Mouse (Mus musculus) erythroid progenitor cell, adult 5-6 weeks (primary cell): ENCODE results near the gene Zfp764. TPM values are rescaled to one million over a fixed set of nuclear protein-coding genes. Genes with fewer than 3 reads are reported as not detected.
"Not testable (repeated sequence)": the region's sequence is repeated elsewhere in the genome, so short reads cannot be mapped to it uniquely, and the experiment has no call there.

Source experiments
- ATAC-seq: replicated peaks from 2 replicates; pipeline ENCODE4 v1.8.0; 2016; ENCODE audit warnings: moderate number of reproducible peaks, mild to moderate bottlenecking, moderate TSS enrichment, inconsistent platforms; ENCODE audit not compliant: poor library complexity, low FRiP score, severe bottlenecking
- total RNA-seq, 2 experiments: library from RNA; stranded (forward) in 1 of 2; stranded (reverse) in 1 of 2; fragments of 150-400 nt in 1 of 2; fragments of 186-747, 209-891 nt in 1 of 2; gene quantifications; 2 replicates each; pipeline versions ENCODE4 v1.2.3 to v1.2.4; 2015 to 2017; ENCODE audit warnings: low replicate concordance in 2 of 2

The Zfp764 gene
- total RNA-seq, 2 experiments from 2014 or later, result 1.4 TPM; not detected in 1

GRCm38 (mm10) chr7:127392251-127392824, 14.3 kb downstream of the Zfp764 start:
- ATAC-seq, result no peak

GRCm38 (mm10) chr7:127391538-127391937, 15.1 kb downstream of the Zfp764 start:
- no peak for ATAC-seq

DNA sequence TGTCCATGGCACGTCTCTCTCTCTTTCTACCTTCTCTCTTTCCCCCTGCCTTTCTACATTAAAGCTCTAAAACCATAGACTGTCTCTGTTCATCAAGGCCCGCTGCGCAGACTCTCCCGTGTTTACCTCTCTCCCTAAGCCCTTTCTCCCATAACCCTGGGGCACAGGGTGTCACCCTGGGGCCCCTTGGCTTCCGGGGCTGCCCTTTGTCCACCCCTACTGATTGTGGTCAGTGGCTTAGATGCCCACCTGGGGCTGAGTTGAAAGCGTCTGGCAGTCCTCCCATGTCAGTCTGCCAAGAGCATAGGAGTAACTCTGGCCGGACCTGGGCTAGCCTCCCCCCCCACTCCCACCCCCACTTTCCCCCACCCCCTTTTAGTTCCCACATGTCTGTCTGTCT, 16.3 kb downstream of the Zfp764 start:
- ATAC-seq, result no peak

DNA sequence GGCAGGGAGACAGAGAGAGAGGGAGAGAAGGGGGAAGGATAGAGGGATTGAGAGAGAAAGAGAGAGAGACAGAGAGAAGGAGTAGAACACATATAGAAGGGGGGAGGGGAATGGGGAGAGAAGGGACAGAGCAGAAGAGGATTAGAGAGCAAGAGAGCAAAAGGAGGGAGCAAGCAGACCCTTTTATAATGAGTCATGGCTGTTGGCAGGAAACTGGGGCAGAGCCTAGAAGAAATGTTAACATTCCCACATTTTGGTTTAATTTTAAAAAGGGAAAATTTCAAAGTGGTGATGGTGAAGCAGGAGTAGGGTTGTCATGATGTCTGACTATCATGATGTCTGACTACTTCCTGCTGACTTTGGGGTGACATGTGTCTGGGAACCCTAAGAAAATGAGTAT, 18.4 kb downstream of the Zfp764 start:
- ATAC-seq, result not testable (repeated sequence)

DNA sequence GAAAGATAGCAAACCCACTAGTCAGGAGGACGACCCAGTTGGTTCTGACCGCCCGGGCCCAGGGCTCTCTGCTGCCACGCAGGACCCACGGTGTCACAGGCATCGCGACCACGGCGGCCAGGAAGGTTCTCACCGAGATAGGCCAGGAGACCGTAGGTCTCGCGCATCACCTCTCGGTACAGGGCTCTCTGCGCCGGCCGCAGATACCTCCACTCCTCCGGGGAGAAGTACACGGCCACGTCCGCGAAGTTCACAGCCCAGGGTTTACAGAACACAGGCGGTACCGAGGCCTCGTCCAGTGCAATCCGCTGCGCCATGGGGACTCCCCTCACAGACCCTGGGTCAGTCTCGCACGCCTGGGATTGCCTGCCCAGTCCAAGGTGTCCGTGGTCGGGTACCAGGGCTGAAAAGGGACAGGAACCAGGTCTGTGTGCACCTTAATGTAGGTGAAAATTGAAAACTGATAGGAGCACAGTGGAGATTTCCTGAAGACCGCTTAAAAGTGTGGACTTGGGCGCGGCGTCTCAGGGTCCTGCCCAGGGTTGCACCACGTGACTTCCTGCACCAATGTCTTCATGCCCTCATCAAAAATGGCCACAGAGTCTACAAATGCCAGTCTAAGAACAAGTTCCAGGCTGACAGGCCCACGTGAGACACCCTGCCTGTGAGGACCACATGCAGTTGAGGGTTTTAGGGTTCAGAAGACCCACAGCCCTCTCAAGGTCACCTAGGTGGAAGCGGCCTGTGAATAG, 19.8 kb downstream of the Zfp764 start, which contains the start of gene 9130019O22Rik:
9130019O22Rik (minus strand) TSS at position 526 of the 752 bp plus-strand sequence.
- peak; percentile 90 for ATAC-seq

DNA sequence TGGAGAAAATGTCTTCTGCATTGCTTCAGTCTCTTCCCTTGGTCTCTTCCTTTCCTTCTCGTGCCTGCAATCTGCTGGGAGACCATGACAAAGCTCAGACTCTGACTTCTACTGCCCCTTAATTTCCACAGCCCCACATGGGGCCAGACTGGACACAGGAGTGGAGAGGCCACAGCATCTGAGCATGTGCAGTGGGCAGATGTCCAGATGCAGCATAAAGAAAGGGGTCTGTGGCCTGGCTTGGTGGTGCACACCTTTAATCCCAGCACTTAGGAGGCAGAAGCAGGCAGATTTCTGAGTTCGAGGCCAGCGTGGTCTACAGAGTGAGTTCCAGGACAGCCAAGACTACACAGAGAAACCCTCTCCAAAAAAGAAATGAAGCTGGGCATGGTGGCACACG, 21.1 kb downstream of the Zfp764 start:
- ATAC-seq, result not testable (repeated sequence)

GRCm38 (mm10) chr7:127378310-127378921, 28.2 kb downstream of the Zfp764 start:
- no peak for ATAC-seq

- peak; percentile 95 for ATAC-seq
Measured at GRCm38 (mm10) chr7:127375271-127376245, 31.1 kb downstream of the Zfp764 start, which contains the start of gene Zfp747. Gene Zfp747 (minus strand): TSS chr7:127376050.

- ATAC-seq, result not testable (repeated sequence)
Measured at GRCm38 (mm10) chr7:127371870-127372269, 34.8 kb downstream of the Zfp764 start.

DNA sequence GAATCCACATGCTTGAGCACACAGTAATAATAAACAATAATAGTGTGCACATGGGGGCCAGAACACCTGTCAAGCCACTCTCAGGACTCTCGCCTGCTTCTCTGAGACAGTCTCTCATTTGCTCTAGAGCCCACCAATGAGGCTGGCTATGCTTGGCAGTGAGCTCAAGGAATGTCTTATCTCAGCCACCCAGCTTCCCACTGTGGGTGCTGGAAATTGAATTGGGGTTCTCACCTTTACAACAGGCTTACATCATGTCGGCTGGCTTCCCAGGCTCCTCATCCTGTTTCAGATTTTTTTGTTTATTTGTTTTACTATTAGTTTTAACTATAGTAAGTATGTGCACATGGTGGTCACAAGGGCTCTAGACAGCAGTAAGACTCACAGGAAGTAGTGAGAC, 35.4 kb downstream of the Zfp764 start:
- ATAC-seq, result no peak

GRCm38 (mm10) chr7:127366249-127366648, 40.4 kb downstream of the Zfp764 start:
- ATAC-seq, result no peak

DNA sequence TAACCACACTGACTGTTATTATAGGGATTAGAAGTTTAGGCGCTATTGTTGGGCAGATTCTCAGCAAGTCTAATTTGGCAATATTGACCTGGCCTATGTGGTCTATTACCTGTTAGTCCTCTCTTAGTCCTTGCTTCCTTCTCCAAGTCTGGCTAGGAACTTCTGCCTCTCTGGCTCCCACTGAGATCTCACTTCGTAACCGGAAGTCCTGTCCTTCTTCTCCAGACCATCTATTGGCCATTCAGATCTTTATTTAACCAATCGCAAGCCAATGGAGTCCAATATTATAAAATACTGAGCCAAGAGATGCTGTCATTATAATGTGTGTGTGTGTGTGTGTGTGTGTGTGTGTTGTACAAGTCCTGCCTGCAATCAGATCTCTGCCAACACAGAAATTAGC, 42.5 kb downstream of the Zfp764 start:
- ATAC-seq, result no peak

- no peak for ATAC-seq
Measured at GRCm38 (mm10) chr7:127363475-127363921, 43.1 kb downstream of the Zfp764 start.

- not testable (repeated sequence) for ATAC-seq
Measured at GRCm38 (mm10) chr7:127362418-127362817, 44.2 kb downstream of the Zfp764 start.

- no peak for ATAC-seq
Measured at GRCm38 (mm10) chr7:127361449-127361848, 45.2 kb downstream of the Zfp764 start.

GRCm38 (mm10) chr7:127360265-127360664, 46.4 kb downstream of the Zfp764 start:
- ATAC-seq, result no peak

DNA sequence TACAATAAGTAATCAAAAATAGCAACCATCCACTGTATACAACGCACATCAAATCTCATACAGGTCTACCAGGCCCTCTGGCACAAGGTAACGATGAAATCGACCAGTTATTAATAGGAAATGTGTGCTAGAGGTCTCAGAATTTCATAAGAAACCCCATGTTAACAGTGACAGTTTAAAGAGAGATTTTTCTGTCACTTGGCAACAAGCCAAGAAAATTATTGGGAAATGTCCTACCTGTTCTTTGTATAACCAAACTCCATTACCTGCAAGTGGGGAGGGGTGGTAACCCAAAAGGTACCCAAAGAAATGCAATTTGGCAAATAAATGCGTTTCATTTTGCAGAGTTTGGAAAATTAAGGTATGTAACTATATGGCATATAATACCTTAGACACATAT, 48.1 kb downstream of the Zfp764 start:
- ATAC-seq, result no peak

DNA sequence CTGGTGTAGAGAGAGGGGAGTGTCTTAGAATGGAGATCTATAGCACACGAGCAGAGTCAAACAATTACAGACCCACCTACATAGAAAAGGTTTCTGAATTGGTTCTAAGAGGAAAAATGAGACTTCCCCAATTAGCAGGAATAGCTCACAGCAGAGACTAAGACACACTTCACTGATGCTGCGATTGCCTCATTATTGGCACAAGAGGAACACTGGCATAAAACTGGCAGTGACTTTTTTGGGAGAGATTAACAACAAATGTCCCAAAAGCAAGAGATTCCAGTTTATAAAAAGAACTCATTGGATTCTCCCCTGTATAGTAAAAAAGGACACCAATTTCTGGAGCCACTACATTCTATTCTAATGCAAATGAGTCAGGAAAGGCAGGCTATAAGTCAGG, 48.8 kb downstream of the Zfp764 start:
- no peak for ATAC-seq

DNA sequence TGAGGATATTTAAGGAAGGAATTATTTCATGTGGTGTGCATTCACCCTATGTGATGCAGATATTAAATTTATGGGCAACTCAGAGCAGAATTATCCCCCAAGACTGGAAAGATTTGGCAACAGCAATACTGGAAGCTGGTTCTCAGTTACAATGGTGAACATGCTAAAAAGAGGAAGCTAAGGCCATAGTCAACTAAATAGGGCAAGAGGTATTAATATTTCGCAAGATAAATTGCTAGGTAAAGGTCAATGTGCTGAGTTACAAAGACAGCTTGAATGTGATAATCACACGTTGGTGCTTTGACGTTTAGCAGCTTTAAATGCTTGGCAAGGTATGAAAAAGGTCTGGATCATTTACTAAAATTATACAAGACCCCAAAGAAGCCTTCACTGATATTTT, 50.8 kb downstream of the Zfp764 start:
- no peak for ATAC-seq
